In genomic region chr9:6540178-6540700, GRCm38 (mm10) we compare ENCODE assay signal across 25 mouse cellular contexts.
"Had no signal": no experiment of that assay in that cellular context is flagged by ENCODE, and none has a peak within 500 bp of the region (broad histone marks: within the 10 kb centered on the region; RNA-seq: fewer than 3 reads in every experiment).

No protein-coding gene starts in this region.

- H3K9me3 ChIP-seq: heart, embryonic 13.5 days; heart, embryonic 15.5 days; hindbrain, embryonic 12.5 days; intestine, embryonic 15.5 days; limb, embryonic 13.5 days; limb, embryonic 15.5 days; liver, embryonic 12.5 days had no signal

- H3K9ac ChIP-seq: heart, embryonic 13.5 days; heart, embryonic 15.5 days; hindbrain, embryonic 12.5 days; hindbrain, embryonic 14.5 days; intestine, embryonic 15.5 days; limb, embryonic 13.5 days; limb, embryonic 15.5 days; liver, embryonic 12.5 days had no signal

- ATAC-seq: hindbrain, embryonic 16.5 days; inflammation-experienced regulatory T-cells, adult 6 months; intestine, embryonic 15.5 days; intestine, postnatal 0 days; liver, embryonic 12.5 days had no signal

- H3K27ac ChIP-seq: heart, adult 2 months; heart, embryonic 13.5 days; heart, embryonic 15.5 days; hindbrain, embryonic 12.5 days; hindbrain, embryonic 14.5 days; intestine, embryonic 15.5 days; limb, embryonic 13.5 days; limb, embryonic 15.5 days; liver, embryonic 12.5 days had no signal

- H3K4me2 ChIP-seq: heart, embryonic 11.5 days; heart, embryonic 13.5 days; heart, embryonic 15.5 days; hindbrain, embryonic 12.5 days; hindbrain, embryonic 14.5 days; intestine, embryonic 15.5 days; limb, embryonic 13.5 days; limb, embryonic 15.5 days; liver, embryonic 12.5 days had no signal

- H3K4me3 ChIP-seq: heart, adult 2 months; heart, embryonic 13.5 days; heart, embryonic 15.5 days; hindbrain, embryonic 12.5 days; intestine, embryonic 15.5 days; limb, embryonic 13.5 days; limb, embryonic 15.5 days; liver, embryonic 12.5 days had no signal

- DNase-seq: gastrocnemius, postnatal 14 days; gastrocnemius, postnatal 36 days; heart, adult 11 months; heart, adult 2 months; heart, postnatal 14 days; heart, postnatal 36 days; kidney, adult 18-20 months; kidney, adult 8-10 months; kidney, postnatal 10 days; kidney, postnatal 25 days; layer of hippocampus, adult 9-11 months; layer of hippocampus, postnatal 36 days; left cerebral cortex, postnatal 4 days had no signal

- H3K36me3 ChIP-seq: heart, embryonic 13.5 days; heart, embryonic 15.5 days; hindbrain, embryonic 12.5 days; intestine, embryonic 15.5 days; limb, embryonic 13.5 days; limb, embryonic 15.5 days; liver, embryonic 12.5 days had no signal

- H3K4me1 ChIP-seq: heart, embryonic 13.5 days; heart, embryonic 15.5 days; hindbrain, embryonic 12.5 days; intestine, embryonic 15.5 days; limb, embryonic 13.5 days; limb, embryonic 15.5 days; liver, embryonic 12.5 days had no signal

- H3K27me3 ChIP-seq: heart, embryonic 13.5 days; heart, embryonic 15.5 days; hindbrain, embryonic 12.5 days; intestine, embryonic 15.5 days; limb, embryonic 13.5 days; limb, embryonic 15.5 days; liver, embryonic 12.5 days had no signal
